Mouse (Mus musculus) adrenal gland, postnatal 14 days (tissue): ENCODE measurements around the gene Lrpprc. TPM values are rescaled to one million over a fixed set of nuclear protein-coding genes. Genes with fewer than 3 reads are reported as not detected.
A peak's percentile ranks its signal among the peaks of the same experiment; 100 is the strongest.

Source experiments
- DNase-seq: peaks from one replicate; pipeline ENCODE4 v3.0.0; 2021; ENCODE audit warnings: mixed read lengths
- total RNA-seq: library from RNA; stranded (reverse); gene quantifications from 2 replicates; pipeline ENCODE4 v1.2.3, GENCODE M21; 2021

The Lrpprc gene
- total RNA-seq, 1 experiment from 2014 or later = 84.6 TPM

GRCm38 (mm10) chr17:84714930-84715329 is 75.7 kb downstream of the Lrpprc start:
- DNase-seq = no peak

- DNase-seq = no peak
Observed at GRCm38 (mm10) chr17:84713563-84714164, 76.9 kb downstream of the Lrpprc start.

- DNase-seq = no peak
Observed at GRCm38 (mm10) chr17:84709403-84709851, 81.2 kb downstream of the Lrpprc start.

- DNase-seq = no peak
Observed at GRCm38 (mm10) chr17:84708818-84709217, 81.8 kb downstream of the Lrpprc start.

GRCm38 (mm10) chr17:84707407-84707806 is 83.2 kb downstream of the Lrpprc start:
- no peak for DNase-seq

- DNase-seq = peak; percentile 70
Observed at GRCm38 (mm10) chr17:84698727-84699126, 91.9 kb downstream of the Lrpprc start.

- DNase-seq = no peak
Observed at GRCm38 (mm10) chr17:84696537-84696936, 94.1 kb downstream of the Lrpprc start.

- no peak for DNase-seq
Observed at GRCm38 (mm10) chr17:84693741-84694140, 96.8 kb downstream of the Lrpprc start.

- DNase-seq = no peak
Observed at GRCm38 (mm10) chr17:84690111-84690510, 100.5 kb downstream of the Lrpprc start.

GRCm38 (mm10) chr17:84689316-84689715 is 101.3 kb downstream of the Lrpprc start:
- no peak for DNase-seq

GRCm38 (mm10) chr17:84688834-84689233 is 101.8 kb downstream of the Lrpprc start:
- DNase-seq = peak; percentile 76

- no peak for DNase-seq
Observed at GRCm38 (mm10) chr17:84687994-84688393, 102.6 kb downstream of the Lrpprc start.

GRCm38 (mm10) chr17:84685286-84685685 is 105.3 kb downstream of the Lrpprc start:
- DNase-seq = no peak

GRCm38 (mm10) chr17:84684284-84684683 is 106.3 kb downstream of the Lrpprc start:
- DNase-seq = no peak

GRCm38 (mm10) chr17:84682734-84683717 is 107.6 kb downstream of the Lrpprc start, which contains the start of gene Abcg5:
Gene Abcg5 (minus strand): TSS chr17:84683011.
- DNase-seq = no peak

GRCm38 (mm10) chr17:84681670-84682069 is 108.9 kb downstream of the Lrpprc start:
- no peak for DNase-seq

- no peak for DNase-seq
Observed at GRCm38 (mm10) chr17:84677595-84677994, 113.0 kb downstream of the Lrpprc start.

- DNase-seq = peak; percentile 34
Observed at GRCm38 (mm10) chr17:84675951-84676366, 114.6 kb downstream of the Lrpprc start, which contains the start of gene Abcg8. Gene Abcg8 (plus strand): TSS chr17:84676302.

GRCm38 (mm10) chr17:84675204-84675603 is 115.4 kb downstream of the Lrpprc start:
- DNase-seq = no peak

- DNase-seq = no peak
Observed at GRCm38 (mm10) chr17:84674048-84674447, 116.5 kb downstream of the Lrpprc start.

GRCm38 (mm10) chr17:84672376-84673369 is 117.9 kb downstream of the Lrpprc start:
- DNase-seq = no peak

GRCm38 (mm10) chr17:84667848-84668247 is 122.7 kb downstream of the Lrpprc start:
- no peak for DNase-seq
